Mouse (Mus musculus) heart, postnatal 36 days (tissue): Measurements from ENCODE around the gene Hipk2. TPM values are rescaled to one million over a fixed set of nuclear protein-coding genes. Genes with fewer than 3 reads are reported as not detected.
A peak's percentile ranks its signal among the peaks of the same experiment; 100 is the strongest.

ENCODE experiments used
- DNase-seq, 2 experiments: peaks; one replicate each; pipeline ENCODE4 v3.0.0; 2021 to 2022
- intact Hi-C: fragments of 180-260 bp; cut with DNase I; formaldehyde crosslinking; loops from one replicate; pipeline ENCODE4 v1.15.1; 2025
- total RNA-seq, 2 experiments: library from RNA; stranded (reverse); gene quantifications; 2 replicates each; pipeline ENCODE4 v1.2.3; 2021

The Hipk2 gene
- total RNA-seq, 2 experiments from 2014 or later: 92.1 to 101 TPM

GRCm38 (mm10) chr6:38871051-38871450 is 4.9 kb downstream of the Hipk2 start:
- peak in 1 of 2 experiments; percentile 32 for DNase-seq
- intact Hi-C loops: loop anchor here (10.0 kb wide), 1 partner anchor 334 kb away; the partner anchor contains the start of gene Kdm7a

DNA sequence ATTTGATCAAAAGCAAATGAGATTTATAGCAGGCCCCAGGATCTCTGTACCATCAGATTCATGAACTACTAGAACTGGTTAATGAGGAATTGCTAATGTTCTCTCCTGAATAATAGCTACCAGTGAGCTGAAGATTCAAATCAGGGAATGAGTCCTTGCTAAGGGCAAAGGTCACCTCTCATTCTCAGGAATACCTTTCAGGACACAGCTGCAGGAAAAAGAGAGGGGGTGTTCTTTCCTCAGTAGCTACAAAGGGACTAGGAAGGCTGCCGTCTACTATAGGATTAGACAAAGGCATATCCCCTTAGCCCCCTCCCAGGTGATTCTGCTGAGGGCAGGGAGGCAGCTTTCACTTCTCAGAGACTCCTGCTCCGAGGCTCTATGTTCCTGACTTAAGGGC is 5.9 kb downstream of the Hipk2 start:
- intact Hi-C loops: loop anchor here (10.0 kb wide), 1 partner anchor 335 kb away; the partner anchor contains the start of gene Kdm7a
- no peak for DNase-seq

DNA sequence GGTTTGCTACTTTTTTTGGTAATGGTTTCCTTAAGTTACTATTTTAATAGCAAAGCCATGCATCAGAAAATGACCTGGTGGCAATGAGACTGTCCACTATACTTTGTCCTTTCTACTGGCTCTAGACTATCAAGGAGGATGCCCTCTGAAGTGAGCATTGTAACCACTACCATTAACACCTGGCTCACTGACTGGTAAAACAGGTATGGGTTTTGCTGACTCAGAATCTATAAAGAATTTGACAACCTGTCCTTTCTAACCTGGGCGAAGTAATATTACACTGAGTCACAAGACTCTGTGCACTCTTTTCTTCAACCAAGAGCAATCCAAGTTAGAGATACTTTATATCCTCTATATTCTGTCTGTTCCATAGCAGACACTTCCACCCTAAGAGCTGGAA is 7.0 kb downstream of the Hipk2 start:
- intact Hi-C loops: no loop called here
- no peak for DNase-seq

DNA sequence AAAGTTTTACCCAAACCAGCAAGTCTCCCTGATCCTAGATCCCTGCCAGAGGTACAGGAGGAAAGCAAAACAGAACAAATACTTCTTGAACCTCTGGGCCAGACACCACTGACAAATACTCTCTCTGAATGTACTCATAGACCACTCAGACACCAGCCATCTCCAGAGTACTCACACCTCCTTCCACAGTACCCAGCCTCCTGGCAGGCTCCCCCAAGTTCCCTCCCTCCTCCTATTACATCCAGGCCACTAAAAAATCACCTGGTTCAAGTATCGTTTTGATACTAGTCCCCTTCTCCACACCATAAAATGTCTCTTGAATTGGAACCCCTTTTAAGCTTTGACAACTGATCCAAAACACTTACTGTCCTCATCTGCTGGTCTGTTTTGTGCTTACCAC is 8.7 kb downstream of the Hipk2 start:
- no peak for DNase-seq
- intact Hi-C loops: no loop called here

DNA sequence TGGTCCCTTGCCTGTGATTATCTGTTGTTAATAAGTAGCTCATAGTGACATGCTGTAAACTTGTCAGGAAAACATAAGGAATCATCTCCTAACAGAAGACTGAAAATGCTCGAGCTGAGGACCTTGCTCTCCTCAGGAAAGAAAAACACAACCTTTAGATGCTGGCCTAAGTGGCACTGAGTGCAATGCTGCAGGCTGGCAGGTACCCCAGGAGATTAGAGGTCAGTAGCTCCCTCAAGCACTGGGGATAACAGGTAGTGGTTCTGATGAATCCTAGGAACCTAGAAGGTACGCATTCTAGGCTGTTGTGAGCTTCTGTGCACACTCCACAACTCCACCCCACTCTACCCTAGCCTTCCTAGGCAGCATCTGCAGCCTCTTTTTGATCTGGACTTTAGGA is 9.2 kb downstream of the Hipk2 start:
- no peak for DNase-seq
- intact Hi-C loops: no loop called here

GRCm38 (mm10) chr6:38866357-38866756 is 9.6 kb downstream of the Hipk2 start:
- DNase-seq: no peak
- intact Hi-C loops: no loop called here

DNA sequence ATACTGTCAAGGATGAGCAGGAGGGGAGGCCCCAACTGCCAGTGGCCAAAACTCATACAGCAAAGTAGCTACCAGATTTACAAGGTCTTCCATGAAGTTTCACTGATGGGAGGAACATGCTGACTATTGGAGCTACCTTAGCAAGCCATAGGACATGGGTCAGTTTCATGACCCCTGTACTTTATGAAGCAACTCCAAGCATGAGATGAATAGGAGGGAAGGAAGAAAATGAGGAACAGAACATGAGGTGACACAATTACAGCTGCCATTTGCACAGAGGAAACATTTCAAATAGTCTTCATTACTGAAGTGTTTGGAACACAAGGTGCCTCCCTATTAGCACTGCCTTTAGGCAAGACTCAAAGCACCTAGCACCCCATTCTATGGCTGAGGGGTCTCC is 10.2 kb downstream of the Hipk2 start:
- intact Hi-C loops: no loop called here
- no peak for DNase-seq

- no peak for DNase-seq
- intact Hi-C loops: loop anchor here (5.0 kb wide), 1 partner anchor 46 kb away; no protein-coding TSS in a partner anchor
Measured at GRCm38 (mm10) chr6:38863595-38863994, 12.4 kb downstream of the Hipk2 start.

DNA sequence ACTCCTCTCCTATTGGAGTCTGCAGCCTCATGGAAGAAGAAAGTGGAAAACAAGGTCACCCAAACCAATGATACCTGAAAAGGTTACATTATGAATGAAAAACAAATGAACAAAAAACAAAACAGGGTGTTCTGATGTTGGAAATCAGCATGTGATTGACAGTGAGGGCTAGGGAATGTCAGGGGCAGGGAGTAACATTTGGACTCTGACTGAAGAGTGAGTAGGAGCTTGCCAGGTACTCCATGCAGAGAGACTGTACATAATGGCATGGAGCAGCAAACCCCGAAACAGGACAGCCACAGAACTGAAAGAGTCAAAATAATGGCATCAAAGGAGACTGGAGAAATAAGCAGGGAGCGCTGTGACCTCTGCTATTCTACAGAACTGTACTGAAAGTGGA is 15.7 kb downstream of the Hipk2 start:
- intact Hi-C loops: loop anchor here (5.0 kb wide), 1 partner anchor 43 kb away; no protein-coding TSS in a partner anchor
- DNase-seq: no peak

GRCm38 (mm10) chr6:38859819-38860218 is 16.1 kb downstream of the Hipk2 start:
- intact Hi-C loops: loop anchor here (5.0 kb wide), 1 partner anchor 43 kb away; no protein-coding TSS in a partner anchor
- DNase-seq: no peak

DNA sequence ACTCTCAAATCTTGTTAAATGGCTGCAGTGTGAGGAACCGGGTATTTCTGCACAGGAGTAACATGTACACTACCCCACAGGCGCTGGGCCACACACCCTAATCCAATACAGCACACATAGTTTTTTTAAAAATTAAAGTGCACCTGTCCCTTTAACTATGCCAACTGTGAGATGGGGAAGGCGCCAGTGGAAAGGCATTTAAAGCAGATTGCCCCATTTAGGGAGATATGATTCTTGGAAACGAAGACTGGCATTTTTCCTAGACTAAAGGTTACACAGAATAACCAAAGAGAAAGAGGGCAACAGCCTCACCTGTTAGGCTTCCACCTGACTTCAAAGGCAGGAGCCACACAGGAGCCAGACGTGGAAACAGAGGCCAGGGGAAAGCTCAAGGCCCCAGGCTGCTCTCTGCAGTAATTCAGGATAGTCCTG is 22.4 kb downstream of the Hipk2 start:
- no peak for DNase-seq
- intact Hi-C loops: no loop called here

DNA sequence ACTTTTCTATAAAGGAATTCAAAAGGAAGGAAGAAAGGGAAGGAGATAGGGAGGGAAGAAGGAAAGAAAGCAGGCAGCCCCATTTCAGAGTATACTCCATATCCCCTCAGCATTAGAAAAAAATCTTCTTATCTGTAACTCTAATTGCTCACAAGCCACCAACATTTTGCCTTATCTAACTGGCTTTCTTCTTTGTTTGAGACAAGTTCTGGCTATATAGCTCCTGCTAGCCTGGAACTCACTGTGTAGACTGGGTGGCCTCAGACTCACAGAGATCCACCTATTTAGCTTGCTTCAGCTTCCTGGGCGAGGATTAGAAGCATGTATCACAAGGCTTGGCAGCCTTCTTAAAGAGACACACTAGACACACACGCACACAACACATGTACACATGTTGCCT is 24.2 kb downstream of the Hipk2 start:
- no peak for DNase-seq
- intact Hi-C loops: no loop called here

DNA sequence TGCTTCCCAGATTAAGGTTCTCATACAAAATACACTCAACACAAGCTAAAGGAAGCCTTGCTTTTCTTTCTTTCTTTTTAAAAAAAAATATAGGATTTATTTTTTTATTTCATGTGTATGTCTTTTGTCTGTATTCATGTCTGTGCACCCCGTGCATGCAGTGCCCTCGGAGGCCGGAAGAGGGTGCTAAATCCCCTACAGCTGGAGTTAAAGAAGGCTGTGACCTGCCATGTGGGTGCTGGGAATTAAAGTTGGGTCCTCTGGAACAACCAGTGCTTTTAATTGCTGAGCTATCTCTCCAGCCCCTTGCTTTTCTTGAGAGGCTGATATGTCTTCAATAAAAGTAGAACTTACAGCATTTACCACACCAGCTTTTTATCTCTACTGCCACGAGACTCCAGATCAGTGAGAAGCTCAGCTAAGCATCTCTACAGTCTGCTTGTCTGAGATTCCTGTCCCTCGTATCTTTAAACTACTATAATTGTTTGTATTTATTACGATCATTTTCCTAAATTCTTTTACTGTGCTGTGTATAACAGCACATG is 25.2 kb downstream of the Hipk2 start:
- DNase-seq: no peak
- intact Hi-C loops: no loop called here

DNA sequence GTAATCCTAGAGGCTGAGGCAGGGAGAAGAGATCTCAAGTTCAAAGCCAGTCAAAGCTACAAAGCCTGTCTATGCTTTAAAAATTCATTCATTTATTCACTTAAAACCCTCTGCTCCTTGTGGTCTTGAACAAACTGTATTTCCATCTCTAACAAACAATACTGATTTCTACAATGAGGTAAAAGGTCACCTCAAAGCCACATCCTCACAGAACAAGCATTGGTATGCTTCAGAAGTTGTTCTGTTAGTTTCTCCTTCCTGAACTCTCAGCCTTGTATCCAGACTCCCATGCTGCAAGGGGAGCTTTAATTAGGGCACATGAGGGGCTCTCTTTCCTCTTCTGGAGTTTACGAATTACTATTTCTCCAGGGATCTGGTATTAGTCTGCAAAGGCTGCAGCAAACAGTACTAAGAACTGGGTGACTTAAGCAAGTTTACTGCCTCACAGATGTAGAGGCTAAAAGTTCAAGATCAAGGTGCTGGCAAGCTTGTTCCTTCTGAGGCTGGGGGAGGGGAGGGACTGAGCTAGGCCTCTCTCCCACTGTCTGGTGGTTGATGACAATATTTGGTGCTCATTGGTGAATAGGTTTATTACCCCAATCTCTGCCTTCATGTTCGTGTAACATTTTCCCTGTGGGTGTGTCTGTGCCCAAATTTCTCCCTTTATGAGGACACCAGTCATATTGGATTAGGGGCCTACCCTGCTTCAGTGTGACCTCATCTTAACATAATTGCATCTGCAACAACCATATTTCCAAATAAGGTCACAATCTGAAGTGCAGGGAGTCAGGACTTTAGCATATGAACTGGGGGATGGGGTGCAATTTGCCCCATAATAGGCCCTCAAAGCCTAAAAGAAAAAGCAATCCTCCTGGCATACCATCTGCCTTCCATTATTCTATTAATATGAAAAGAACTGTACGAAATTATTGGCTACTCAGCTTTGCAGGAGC is 27.7 kb downstream of the Hipk2 start:
- DNase-seq: no peak
- intact Hi-C loops: no loop called here

DNA sequence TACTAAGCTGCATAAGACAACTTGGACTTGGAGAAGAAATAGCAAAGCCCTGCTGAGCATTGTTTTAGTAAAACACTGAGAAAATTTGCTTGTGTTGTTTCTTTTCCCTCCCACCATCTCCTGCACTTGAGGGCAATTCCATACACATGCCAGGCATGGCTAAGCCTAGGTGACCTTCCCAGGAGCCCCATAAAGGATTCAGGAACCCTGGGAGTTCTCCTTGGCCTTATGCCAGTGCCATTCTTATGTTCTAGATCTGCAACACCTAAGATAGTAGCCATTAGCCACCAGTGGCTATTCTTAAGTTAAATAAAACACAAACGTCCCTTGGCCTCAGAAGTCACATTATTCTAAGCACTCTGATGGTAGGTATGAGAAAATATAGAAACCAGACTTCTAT is 28.5 kb downstream of the Hipk2 start:
- DNase-seq: no peak
- intact Hi-C loops: no loop called here

DNA sequence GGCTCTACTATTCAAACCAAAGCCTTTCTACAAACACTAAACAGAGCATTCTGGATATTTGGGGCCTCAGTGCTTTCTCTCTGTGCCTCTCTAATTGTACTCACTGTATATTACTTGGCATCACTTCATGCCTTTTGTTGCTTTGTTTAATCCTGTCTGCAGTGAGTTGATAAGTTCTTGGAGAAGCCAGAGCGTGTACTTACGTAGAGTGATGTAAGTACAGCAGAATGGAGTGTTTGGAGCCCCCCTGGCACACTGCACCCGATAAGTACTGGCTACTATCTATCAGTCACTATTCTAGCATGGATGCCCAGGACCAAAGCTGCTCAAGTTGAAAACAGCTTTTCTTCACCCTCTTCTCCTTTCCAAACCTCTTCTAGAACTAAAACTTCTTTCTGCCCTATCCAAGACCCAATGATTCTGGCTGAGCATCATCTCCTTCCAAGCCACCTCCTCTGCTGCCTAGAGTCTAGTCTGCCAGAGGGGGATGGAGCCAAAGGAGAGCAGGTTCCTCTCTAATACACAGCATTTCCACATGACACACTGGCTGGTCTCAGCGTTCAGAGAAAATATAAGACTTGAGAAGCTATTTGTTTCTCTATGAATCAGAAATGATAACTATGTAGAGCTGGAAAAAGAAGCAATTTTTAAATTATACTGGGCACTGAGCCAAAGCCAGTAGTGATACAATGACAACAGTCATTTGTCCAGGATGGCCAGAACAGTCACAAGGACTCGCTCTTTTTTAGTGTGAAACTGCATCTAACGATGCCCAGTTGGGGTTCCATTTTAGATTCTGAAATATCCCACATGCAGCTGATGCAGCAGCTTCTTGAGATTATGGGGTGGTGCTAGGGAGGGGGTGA is 29.4 kb downstream of the Hipk2 start:
- intact Hi-C loops: no loop called here
- DNase-seq: no peak

DNA sequence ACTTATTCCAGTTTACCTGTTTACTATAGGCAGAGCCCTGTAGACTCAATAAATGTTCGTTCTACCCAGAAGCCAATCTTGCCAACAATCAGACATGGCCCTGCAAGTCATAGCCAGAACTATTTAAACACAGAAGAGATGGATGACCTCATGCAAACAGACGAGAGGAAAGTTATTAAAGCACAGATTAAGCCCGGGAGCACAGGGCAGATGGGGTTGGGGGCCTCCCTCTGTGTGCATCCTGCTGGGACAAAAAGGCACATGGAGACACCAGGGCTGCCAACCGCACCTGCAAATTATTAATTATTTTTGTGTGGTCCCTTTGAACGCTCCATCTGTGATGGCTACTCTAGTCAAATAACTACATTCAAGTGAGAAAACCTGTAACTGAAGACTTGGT is 30.1 kb downstream of the Hipk2 start:
- intact Hi-C loops: no loop called here
- no peak for DNase-seq

DNA sequence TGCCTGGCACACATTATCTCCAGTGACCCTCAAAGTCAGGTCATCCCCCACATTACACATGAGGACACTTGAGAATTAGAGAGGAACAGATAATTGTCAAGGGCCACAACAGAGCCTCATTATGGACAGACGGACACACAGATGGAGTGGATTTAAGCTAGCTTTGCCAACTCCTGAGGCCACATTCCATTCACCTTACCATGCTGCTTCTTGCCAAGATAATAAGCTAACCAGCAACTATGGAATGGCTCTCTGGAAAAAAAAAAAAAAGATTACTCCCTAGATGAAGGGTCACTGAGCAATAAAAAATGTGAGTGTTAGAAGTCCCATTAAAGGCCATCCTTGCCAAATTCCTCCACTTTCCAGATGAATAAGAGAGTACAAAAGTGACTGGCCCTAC is 30.8 kb downstream of the Hipk2 start:
- no peak for DNase-seq
- intact Hi-C loops: no loop called here

- DNase-seq: no peak
- intact Hi-C loops: no loop called here
Measured at GRCm38 (mm10) chr6:38841551-38841950, 34.4 kb downstream of the Hipk2 start.

DNA sequence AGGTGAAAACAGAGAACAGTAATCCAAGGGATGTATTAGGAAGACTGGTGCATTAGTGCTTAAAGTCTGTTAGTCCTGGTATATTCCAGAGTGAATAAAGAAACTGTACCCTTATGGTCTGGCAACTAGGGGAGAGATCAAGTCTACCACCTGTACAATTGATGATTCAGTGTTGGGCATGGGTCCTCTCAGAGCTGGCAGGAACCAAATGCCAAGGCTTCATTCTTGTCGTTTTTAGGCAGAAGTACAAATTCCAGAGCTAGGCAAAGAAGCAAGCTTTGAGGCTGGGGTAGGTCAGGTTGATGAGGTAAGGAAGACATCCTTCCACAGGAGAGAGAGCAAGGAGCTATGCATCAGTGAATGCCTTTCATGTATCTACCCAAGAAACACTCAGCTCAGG is 35.2 kb downstream of the Hipk2 start:
- intact Hi-C loops: no loop called here
- DNase-seq: no peak

GRCm38 (mm10) chr6:38840380-38840779 is 35.6 kb downstream of the Hipk2 start:
- DNase-seq: no peak
- intact Hi-C loops: no loop called here
